Mouse (Mus musculus): Measurements from ENCODE around the gene Cxcl15. TPM values are rescaled to one million over a fixed set of nuclear protein-coding genes. Genes with fewer than 3 reads are reported as not detected.
"Not testable (repeated sequence)": the region's sequence is repeated elsewhere in the genome, so short reads cannot be mapped to it uniquely, and the experiment has no call there.

Gene Cxcl15
- polyA plus RNA-seq, 1 experiment from 2014 or later: not detected

- peak within 1 kb of the TSS; percentile 41 for H3K4me3 ChIP-seq (ENCODE audit: low read depth, low read length)
- ATAC-seq (replicated peaks; ENCODE audit: low FRiP score): peak; percentile 46
- H3K4me2 ChIP-seq: peak within 1 kb of the TSS; percentile 80
- H3K4me1 ChIP-seq (replicated peaks; ENCODE audit: control insufficient read depth, insufficient read depth, low read length): no peaks in the 10 kb centered on the region
- no peaks in the 10 kb centered on the region for H3K27me3 ChIP-seq (replicated peaks; ENCODE audit: control insufficient read depth, insufficient read depth, low read length)
- no peaks in the 10 kb centered on the region for H3K9me3 ChIP-seq (ENCODE audit: control insufficient read depth, low read length)
- WGBS: 17% methylated on average over 26 of the region's 26 CpGs
- H3K36me3 ChIP-seq (ENCODE audit: control insufficient read depth, insufficient read depth, low read length): no peaks in the 10 kb centered on the region
- H3K27ac ChIP-seq (ENCODE audit: low read depth, low read length): no peak within 1 kb of the TSS
- peak; percentile 56 for DNase-seq (ENCODE audit: low spot score)
- H3K9ac ChIP-seq (ENCODE audit: low read depth, low read length): no peak within 1 kb of the TSS; the same call in 1 of the 2 replicates
Observed at GRCm38 (mm10) chr5:90785659-90786588, 8.4 kb upstream of the Cxcl15 start, which contains the start of gene Cxcl3. Cxcl3 (plus strand) TSS chr5:90786103.

- Histone ChIP-seq H3K9ac (ENCODE audit: low read depth, low read length) (no peak overlapping the region), H3K9me3 (ENCODE audit: control insufficient read depth, low read length) (no peaks in the 10 kb centered on the region), H3K36me3 (ENCODE audit: control insufficient read depth, insufficient read depth, low read length) (no peaks in the 10 kb centered on the region), H3K27me3 (replicated peaks; ENCODE audit: control insufficient read depth, insufficient read depth, low read length) (no peaks in the 10 kb centered on the region), H3K4me3 (ENCODE audit: low read depth, low read length) (no peak overlapping the region), H3K4me1 (replicated peaks; ENCODE audit: control insufficient read depth, insufficient read depth, low read length) (no peaks in the 10 kb centered on the region), H3K27ac (ENCODE audit: low read depth, low read length) (no peak overlapping the region), H3K4me2 (no peak overlapping the region)
- DNase-seq (ENCODE audit: low spot score): no peak
- ATAC-seq (replicated peaks; ENCODE audit: low FRiP score): no peak
- 67% methylated on average over 4 of the region's 4 CpGs for WGBS
Observed at GRCm38 (mm10) chr5:90788114-90788513, 6.2 kb upstream of the Cxcl15 start.

GRCm38 (mm10) chr5:90789306-90790073, 4.8 kb upstream of the Cxcl15 start:
- Histone ChIP-seq H3K4me1 (replicated peaks; ENCODE audit: control insufficient read depth, insufficient read depth, low read length) (no peaks in the 10 kb centered on the region), H3K4me3 (ENCODE audit: low read depth, low read length) (no peak overlapping the region), H3K27me3 (replicated peaks; ENCODE audit: control insufficient read depth, insufficient read depth, low read length) (no peaks in the 10 kb centered on the region), H3K27ac (ENCODE audit: low read depth, low read length) (no peak overlapping the region), H3K9ac (ENCODE audit: low read depth, low read length) (no peak overlapping the region), H3K4me2 (no peak overlapping the region), H3K36me3 (ENCODE audit: control insufficient read depth, insufficient read depth, low read length) (no peaks in the 10 kb centered on the region), H3K9me3 (ENCODE audit: control insufficient read depth, low read length) (no peaks in the 10 kb centered on the region)
- DNase-seq (ENCODE audit: low spot score) (no peak), ATAC-seq (replicated peaks; ENCODE audit: low FRiP score) (no peak)
- WGBS: 53% methylated on average over 11 of the region's 11 CpGs

GRCm38 (mm10) chr5:90790074-90790502, 4.2 kb upstream of the Cxcl15 start:
- Histone ChIP-seq H3K9me3 (ENCODE audit: control insufficient read depth, low read length) (no peaks in the 10 kb centered on the region), H3K36me3 (ENCODE audit: control insufficient read depth, insufficient read depth, low read length) (no peaks in the 10 kb centered on the region), H3K4me1 (replicated peaks; ENCODE audit: control insufficient read depth, insufficient read depth, low read length) (no peaks in the 10 kb centered on the region), H3K27ac (ENCODE audit: low read depth, low read length) (no peak overlapping the region), H3K9ac (ENCODE audit: low read depth, low read length) (no peak overlapping the region), H3K27me3 (replicated peaks; ENCODE audit: control insufficient read depth, insufficient read depth, low read length) (no peaks in the 10 kb centered on the region), H3K4me3 (ENCODE audit: low read depth, low read length) (no peak overlapping the region), H3K4me2 (no peak overlapping the region)
- DNase-seq (ENCODE audit: low spot score) (no peak), ATAC-seq (replicated peaks; ENCODE audit: low FRiP score) (no peak)
- 45% methylated on average over 8 of the region's 8 CpGs for WGBS

GRCm38 (mm10) chr5:90795392-90795791, 1.1 kb downstream of the Cxcl15 start:
- WGBS: 88% methylated on average over 2 of the region's 2 CpGs
- H3K27me3 ChIP-seq (replicated peaks; ENCODE audit: control insufficient read depth, insufficient read depth, low read length); H3K9ac ChIP-seq (ENCODE audit: low read depth, low read length); DNase-seq (ENCODE audit: low spot score); H3K4me1 ChIP-seq (replicated peaks; ENCODE audit: control insufficient read depth, insufficient read depth, low read length); H3K4me3 ChIP-seq (ENCODE audit: low read depth, low read length); H3K4me2 ChIP-seq; H3K9me3 ChIP-seq (ENCODE audit: control insufficient read depth, low read length); ATAC-seq (replicated peaks; ENCODE audit: low FRiP score); H3K27ac ChIP-seq (ENCODE audit: low read depth, low read length); H3K36me3 ChIP-seq (ENCODE audit: control insufficient read depth, insufficient read depth, low read length): not testable (repeated sequence)

- H3K4me2 ChIP-seq: no peak overlapping the region
Observed at GRCm38 (mm10) chr5:90804574-90804973, 10.2 kb downstream of the Cxcl15 start.

GRCm38 (mm10) chr5:90806050-90806449, 11.7 kb downstream of the Cxcl15 start:
- ATAC-seq (replicated peaks; ENCODE audit: low FRiP score) (no peak), DNase-seq (ENCODE audit: low spot score) (no peak)
- H3K9me3 ChIP-seq (ENCODE audit: control insufficient read depth, low read length): no peaks in the 10 kb centered on the region
- no peak overlapping the region for H3K4me3 ChIP-seq (ENCODE audit: low read depth, low read length)
- H3K4me1 ChIP-seq (replicated peaks; ENCODE audit: control insufficient read depth, insufficient read depth, low read length): no peaks in the 10 kb centered on the region
- H3K27ac ChIP-seq (ENCODE audit: low read depth, low read length): no peak overlapping the region
- no peaks in the 10 kb centered on the region for H3K36me3 ChIP-seq (ENCODE audit: control insufficient read depth, insufficient read depth, low read length)
- H3K4me2 ChIP-seq: no peak overlapping the region
- H3K9ac ChIP-seq (ENCODE audit: low read depth, low read length): no peak overlapping the region
- H3K27me3 ChIP-seq (replicated peaks; ENCODE audit: control insufficient read depth, insufficient read depth, low read length): no peaks in the 10 kb centered on the region

More at GRCm38 (mm10) chr5:90804574-90804973, 10.2 kb downstream of the Cxcl15 start:
- no peak for DNase-seq (ENCODE audit: low spot score)
- ATAC-seq (replicated peaks; ENCODE audit: low FRiP score): no peak
- H3K4me1 ChIP-seq (replicated peaks; ENCODE audit: control insufficient read depth, insufficient read depth, low read length): no peaks in the 10 kb centered on the region
- no peaks in the 10 kb centered on the region for H3K36me3 ChIP-seq (ENCODE audit: control insufficient read depth, insufficient read depth, low read length)
- H3K9me3 ChIP-seq (ENCODE audit: control insufficient read depth, low read length): no peaks in the 10 kb centered on the region
- no peak overlapping the region for H3K27ac ChIP-seq (ENCODE audit: low read depth, low read length)
- H3K27me3 ChIP-seq (replicated peaks; ENCODE audit: control insufficient read depth, insufficient read depth, low read length): no peaks in the 10 kb centered on the region
- no peak overlapping the region for H3K4me3 ChIP-seq (ENCODE audit: low read depth, low read length)
- H3K9ac ChIP-seq (ENCODE audit: low read depth, low read length): no peak overlapping the region

GRCm38 (mm10) chr5:90807176-90807950, 13.0 kb downstream of the Cxcl15 start:
- Histone ChIP-seq H3K27ac (ENCODE audit: low read depth, low read length) (no peak overlapping the region), H3K36me3 (ENCODE audit: control insufficient read depth, insufficient read depth, low read length) (no peaks in the 10 kb centered on the region), H3K9me3 (ENCODE audit: control insufficient read depth, low read length) (no peaks in the 10 kb centered on the region), H3K4me3 (ENCODE audit: low read depth, low read length) (no peak overlapping the region), H3K27me3 (replicated peaks; ENCODE audit: control insufficient read depth, insufficient read depth, low read length) (no peaks in the 10 kb centered on the region), H3K9ac (ENCODE audit: low read depth, low read length) (no peak overlapping the region), H3K4me2 (no peak overlapping the region), H3K4me1 (replicated peaks; ENCODE audit: control insufficient read depth, insufficient read depth, low read length) (no peaks in the 10 kb centered on the region)
- no peak for DNase-seq (ENCODE audit: low spot score)
- 80% methylated on average over 3 of the region's 3 CpGs for WGBS
- ATAC-seq (replicated peaks; ENCODE audit: low FRiP score): no peak

Data from liver, embryonic 11.5 days (tissue).